Mouse (Mus musculus) left cerebral cortex, postnatal 14 days (tissue): ENCODE data around the gene Slc7a6os. TPM values are rescaled to one million over a fixed set of nuclear protein-coding genes. Genes with fewer than 3 reads are reported as not detected.

ENCODE experiments used
- DNase-seq, 2 experiments: peaks; one replicate each; pipeline ENCODE4 v3.0.0; 2021 to 2022; ENCODE audit warnings: low spot score in 2 of 2, mixed read lengths in 1 of 2
- intact Hi-C: fragments of 180-260 bp; cut with DNase I; formaldehyde crosslinking; loops from one replicate; pipeline ENCODE4 v1.15.1; 2025
- total RNA-seq, 2 experiments: library from RNA; stranded (reverse); gene quantifications; 2 replicates each; pipeline ENCODE4 v1.2.3; 2021

Slc7a6os gene
- total RNA-seq, 2 experiments from 2014 or later, result 26.8 to 28.3 TPM

- DNase-seq, result no peak
Observed at GRCm38 (mm10) chr8:106186394-106186793, 24.3 kb downstream of the Slc7a6os start.

DNA sequence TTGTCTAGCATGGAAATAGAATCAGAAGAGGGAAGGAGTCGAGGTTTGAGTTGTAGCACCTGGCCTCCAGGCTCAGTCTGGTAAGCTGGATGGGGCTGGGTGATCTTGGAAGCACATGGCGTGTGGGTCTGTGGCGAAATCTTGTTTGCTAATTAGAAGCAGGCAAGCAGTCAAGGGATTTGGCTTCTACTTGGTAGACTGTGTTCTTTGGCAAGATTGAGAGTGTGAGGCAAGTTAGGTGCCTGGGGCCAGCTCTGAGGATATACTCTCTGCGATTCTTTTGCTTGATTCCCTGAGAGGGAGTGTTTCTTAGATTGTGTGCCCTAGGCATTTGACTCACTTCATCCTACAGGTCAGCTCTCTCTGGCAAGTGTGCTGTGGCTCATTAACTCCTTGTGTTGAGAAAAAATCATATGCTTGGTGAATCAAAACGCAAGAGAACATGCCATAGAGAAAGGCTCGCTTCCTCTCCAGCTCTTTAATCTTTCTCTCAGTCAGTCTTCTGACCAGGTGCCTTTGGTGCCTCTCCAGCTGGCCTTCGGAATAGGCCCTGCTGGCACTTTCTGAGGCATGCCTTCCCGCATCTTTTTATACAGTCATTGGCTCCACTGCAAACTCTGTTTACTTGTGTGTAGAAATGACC, 25.0 kb downstream of the Slc7a6os start:
- DNase-seq, result no peak

More at GRCm38 (mm10) chr8:106186394-106186793, 24.3 kb downstream of the Slc7a6os start:
- intact Hi-C loops, result no loop called here

GRCm38 (mm10) chr8:106178428-106178827, 32.3 kb downstream of the Slc7a6os start:
- no peak for DNase-seq
- intact Hi-C loops, result no loop called here

More for the DNA sequence above, 25.0 kb downstream of the Slc7a6os start:
- intact Hi-C loops, result no loop called here

DNA sequence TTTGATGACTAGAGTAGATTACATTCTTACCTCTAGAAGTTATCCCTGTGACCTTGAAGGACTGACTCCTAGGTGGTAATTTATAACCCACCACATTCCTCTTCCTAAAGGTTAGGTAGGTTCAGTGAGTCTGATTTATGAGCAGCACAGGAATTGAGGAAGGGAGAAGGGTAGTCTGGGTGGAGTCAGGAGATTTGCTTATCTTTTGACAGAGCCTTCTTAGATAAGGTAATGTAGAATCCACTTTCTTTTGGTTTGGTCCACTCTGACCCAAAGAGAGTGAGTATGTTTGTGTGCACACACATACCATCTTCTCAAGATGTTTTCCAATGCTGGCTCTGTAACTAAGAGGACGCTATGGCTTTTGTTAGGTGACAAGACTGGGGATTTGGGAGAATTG, 33.1 kb downstream of the Slc7a6os start:
- DNase-seq, result no peak
- intact Hi-C loops, result no loop called here

GRCm38 (mm10) chr8:106176891-106177290, 33.8 kb downstream of the Slc7a6os start:
- DNase-seq, result no peak
- intact Hi-C loops, result no loop called here

DNA sequence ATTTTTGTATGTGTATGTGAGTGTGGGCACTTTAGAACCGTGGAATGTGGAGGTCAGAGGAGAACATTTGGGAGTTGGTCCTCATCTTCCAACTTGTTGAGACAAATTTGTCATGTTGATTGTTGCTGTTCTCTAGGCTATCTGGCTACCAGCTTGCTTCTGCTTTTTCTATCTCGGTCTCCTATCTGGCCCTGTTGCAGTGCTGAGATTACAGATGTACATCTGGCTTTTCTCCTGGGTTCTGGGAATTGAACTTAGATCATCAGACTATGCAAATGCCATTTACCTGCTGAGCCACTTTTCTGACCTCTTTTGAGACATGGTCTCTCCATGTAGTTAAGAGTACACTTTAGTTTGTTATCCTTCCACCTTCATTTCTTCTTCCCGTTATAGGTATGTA, 37.2 kb downstream of the Slc7a6os start:
- DNase-seq, result no peak
- intact Hi-C loops, result no loop called here

DNA sequence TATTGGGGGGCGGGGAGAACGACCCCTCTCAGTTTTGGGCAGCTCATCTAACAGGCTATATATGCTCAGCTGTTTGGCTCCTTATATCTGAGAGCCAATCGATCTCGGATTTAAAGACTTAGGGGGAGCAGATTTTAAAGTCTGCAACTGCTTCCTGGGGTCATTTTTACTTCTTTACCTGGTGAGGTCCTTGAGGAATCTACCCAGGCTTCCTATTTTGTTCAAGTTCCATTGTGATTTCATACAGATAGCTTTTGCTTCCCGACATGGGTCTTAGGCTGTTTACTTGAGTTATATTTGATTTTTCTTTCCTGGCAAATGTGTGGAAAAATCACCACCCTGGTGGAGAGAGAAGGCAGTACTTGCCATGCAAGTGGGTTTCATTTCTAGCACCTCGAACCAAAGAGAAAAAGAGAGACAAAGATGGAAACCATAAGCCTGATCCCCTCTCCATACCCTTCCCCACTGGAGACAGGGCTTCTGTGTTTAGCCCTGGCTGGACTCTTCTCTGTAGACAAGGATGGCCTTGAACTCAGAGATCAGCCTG, 40.7 kb downstream of the Slc7a6os start:
- intact Hi-C loops, result loop anchor here (5.0 to 10.0 kb wide), 2 partner anchors 32 to 235 kb away; no protein-coding TSS in a partner anchor
- DNase-seq, result no peak

- intact Hi-C loops, result loop anchor here (5.0 to 10.0 kb wide), 2 partner anchors 33 to 236 kb away; no protein-coding TSS in a partner anchor
- peak; percentile 47 to 72 for DNase-seq
Observed at GRCm38 (mm10) chr8:106169017-106169933, 41.5 kb downstream of the Slc7a6os start.

DNA sequence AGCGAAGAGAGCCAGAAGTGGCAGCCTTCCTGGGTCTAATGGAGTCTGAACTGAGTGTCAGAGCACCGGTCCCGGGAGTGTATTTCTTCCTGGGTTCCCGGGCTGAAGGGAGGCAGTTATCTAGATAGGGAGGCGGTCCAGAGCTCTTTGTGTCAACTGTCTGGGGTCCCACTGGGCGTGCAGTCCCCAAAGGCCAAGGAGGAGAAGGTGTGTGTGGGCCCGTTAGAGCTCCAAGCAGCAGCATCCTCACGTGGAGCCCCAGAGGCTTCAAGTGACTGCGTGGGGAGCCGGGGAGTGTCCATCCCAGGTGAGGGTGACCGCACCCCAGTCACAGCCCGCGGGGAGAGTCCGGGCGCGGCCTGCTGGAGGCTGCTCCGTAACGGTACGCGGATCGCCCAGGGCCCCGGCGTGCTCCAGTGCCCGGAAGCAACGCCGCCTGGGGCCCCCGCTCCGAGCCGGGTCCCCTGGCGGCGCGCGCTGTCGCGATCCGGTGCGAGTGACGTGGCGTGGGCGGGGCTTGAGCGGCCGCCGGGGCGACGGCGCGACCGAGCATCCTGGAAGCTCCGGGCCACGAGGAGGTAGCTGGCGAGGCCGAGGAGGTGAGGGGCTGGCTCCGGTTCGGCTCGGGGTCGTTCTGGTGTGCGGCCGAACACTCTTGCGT, 42.2 kb downstream of the Slc7a6os start, which contains the start of gene Slc7a6:
Gene Slc7a6 (plus strand): TSS at position 502 of the 661 bp plus-strand sequence.
- intact Hi-C loops, result loop anchor here (5.0 to 10.0 kb wide), 2 partner anchors 34 to 236 kb away; no protein-coding TSS in a partner anchor
- peak; percentile 76 to 88 for DNase-seq

DNA sequence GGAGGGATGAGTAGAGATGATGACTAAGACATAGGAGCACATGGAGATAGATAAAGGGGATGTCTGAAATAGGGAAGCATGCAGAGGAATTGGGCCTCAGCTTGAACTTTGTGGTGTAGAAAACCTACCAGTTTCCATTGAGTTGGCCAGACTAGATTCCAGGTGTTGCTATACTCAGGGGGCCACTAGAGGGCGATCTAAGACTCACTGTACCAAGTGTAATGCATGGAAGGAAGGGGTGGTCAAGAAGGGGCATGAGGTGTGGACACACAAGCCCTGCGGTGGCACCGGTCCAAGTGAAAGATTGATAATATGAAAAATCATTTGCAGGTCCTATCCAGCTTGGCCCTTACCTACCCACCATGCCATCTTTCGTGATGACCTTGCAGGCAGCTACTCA, 45.3 kb downstream of the Slc7a6os start:
- peak; percentile 83 to 84 for DNase-seq
- intact Hi-C loops, result loop anchor here (5.0 to 10.0 kb wide), 2 partner anchors 37 to 239 kb away; no protein-coding TSS in a partner anchor

- DNase-seq, result no peak
- intact Hi-C loops, result loop anchor here (10.0 kb wide), 1 partner anchor 242 kb away; no protein-coding TSS in a partner anchor
Observed at GRCm38 (mm10) chr8:106163251-106163650, 47.5 kb downstream of the Slc7a6os start.

- DNase-seq, result no peak
- intact Hi-C loops, result loop anchor here (10.0 kb wide), 1 partner anchor 245 kb away; no protein-coding TSS in a partner anchor
Observed at GRCm38 (mm10) chr8:106159876-106160275, 50.9 kb downstream of the Slc7a6os start.

DNA sequence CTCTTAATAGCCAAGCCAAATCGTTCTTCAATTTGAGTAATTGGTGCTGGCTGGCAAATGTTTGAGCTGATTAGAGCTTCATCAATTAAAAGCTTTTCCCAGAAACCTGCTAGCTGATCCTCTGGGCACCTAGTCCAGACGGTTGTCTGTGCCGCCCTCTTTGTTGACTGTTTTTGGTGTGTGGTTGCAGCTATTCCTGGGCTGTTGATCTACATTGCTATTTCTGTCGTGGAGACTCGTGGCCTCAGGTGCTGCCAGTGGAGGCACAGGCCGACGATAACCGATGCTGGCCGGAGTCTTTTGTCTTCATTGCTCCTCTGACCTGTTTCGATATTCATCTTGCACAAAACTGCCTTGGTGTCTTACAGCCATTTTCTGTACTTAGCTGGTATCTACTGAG, 52.4 kb downstream of the Slc7a6os start:
- intact Hi-C loops, result no loop called here
- no peak for DNase-seq

- intact Hi-C loops, result no loop called here
- DNase-seq, result no peak
Observed at GRCm38 (mm10) chr8:106157419-106157818, 53.3 kb downstream of the Slc7a6os start.

DNA sequence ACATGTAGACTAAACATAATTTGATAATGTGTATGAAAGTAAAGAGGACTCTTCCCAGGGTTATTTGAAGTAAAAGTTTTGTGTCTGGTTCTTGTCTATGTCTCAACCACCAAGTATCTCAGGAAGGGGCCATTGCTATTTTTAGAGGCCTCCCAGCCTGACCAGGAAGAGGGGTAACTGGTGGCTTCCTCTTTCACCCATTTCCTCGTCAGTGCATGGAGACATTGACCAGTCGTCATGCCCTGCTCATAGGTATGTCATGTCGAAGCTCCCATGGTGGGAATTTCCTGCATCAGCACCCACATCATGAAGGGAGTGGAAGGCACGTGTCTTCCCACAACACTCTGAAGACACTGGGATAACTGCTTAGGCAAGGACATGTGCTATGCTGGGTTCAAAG, 57.9 kb downstream of the Slc7a6os start:
- intact Hi-C loops, result loop anchor here (5.0 kb wide), 1 partner anchor 44 kb away; no protein-coding TSS in a partner anchor
- DNase-seq, result no peak

- DNase-seq, result no peak
- intact Hi-C loops, result loop anchor here (5.0 kb wide), 1 partner anchor 46 kb away; no protein-coding TSS in a partner anchor
Observed at GRCm38 (mm10) chr8:106151041-106151440, 59.7 kb downstream of the Slc7a6os start.
